Mouse (Mus musculus) left cerebral cortex, postnatal 4 days (tissue): ENCODE results near the gene Ptpa. TPM values are rescaled to one million over a fixed set of nuclear protein-coding genes. Genes with fewer than 3 reads are reported as not detected.

Experiments
- DNase-seq: peaks from one replicate; pipeline ENCODE4 v3.0.0-alpha.2; 2022
- intact Hi-C: fragments of 180-260 bp; cut with DNase I; formaldehyde crosslinking; loops from one replicate; pipeline ENCODE4 v1.15.1; 2025
- total RNA-seq, 2 experiments: library from RNA; stranded (reverse); gene quantifications; 2 replicates each; pipeline ENCODE4 v1.2.3; 2021

The Ptpa gene
- total RNA-seq = 100 to 1,000 TPM; 145 to 153 TPM

DNA sequence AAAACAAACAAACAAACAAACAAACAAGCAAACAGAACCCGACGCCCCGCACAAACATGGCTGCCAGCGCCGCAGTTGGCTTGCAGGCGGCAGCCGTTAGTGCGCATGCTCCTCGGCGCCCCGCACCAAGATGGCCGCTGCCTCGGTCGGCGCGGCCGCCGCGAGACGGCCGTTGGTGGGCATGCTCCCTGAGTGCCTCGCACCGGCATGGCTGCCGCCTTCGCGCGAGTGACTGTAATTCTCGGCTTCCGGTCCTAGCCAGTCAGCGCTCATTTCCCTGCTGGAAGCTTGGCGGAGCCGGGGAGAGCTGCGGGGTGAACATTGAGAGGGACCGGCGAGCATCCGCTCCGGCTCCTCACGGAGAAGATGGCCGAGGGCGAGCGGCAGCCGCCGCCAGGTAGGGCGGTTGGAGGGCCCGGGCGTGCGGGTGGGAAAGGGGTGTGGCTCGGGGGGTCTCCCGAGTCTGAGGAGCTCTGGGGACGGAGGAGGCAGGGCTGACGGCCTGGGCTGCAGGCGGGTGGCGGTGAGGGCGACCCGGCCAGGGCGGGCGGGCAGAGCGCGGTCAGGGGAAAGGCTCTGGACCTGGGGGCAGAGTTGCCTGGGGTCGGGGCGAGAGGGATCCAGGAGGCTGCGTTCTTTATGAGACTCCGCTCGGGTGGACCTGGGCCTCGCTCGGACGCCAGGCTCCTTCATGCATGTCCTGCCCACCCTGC lies at the start of gene Ptpa:
TSS of gene Ptpa (plus strand) at position 104 of the 713 bp plus-strand sequence.
- peak; percentile 96 for DNase-seq
- intact Hi-C loops = no loop called here

DNA sequence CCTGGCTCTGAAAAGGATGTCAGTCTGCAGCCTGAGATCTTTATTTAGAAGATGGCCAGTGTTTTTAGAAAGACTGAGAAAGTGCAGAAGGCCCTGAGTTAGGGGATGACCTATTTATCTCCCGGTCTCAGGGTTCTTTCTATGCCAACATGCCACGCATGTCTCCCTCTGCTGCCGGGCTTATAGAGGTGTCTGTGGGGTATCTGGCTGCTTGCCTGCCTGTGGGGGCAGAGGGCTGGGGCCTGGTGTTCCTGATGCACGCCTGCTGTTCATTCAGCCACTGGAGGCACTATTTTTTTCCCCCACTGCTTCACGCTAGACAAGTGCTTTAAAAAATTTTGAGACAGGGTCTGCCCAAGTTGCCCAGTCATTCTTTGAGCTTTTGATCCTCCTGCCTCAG lies 49.6 kb upstream of the Ptpa start:
- no peak for DNase-seq
- intact Hi-C loops = no loop called here

DNA sequence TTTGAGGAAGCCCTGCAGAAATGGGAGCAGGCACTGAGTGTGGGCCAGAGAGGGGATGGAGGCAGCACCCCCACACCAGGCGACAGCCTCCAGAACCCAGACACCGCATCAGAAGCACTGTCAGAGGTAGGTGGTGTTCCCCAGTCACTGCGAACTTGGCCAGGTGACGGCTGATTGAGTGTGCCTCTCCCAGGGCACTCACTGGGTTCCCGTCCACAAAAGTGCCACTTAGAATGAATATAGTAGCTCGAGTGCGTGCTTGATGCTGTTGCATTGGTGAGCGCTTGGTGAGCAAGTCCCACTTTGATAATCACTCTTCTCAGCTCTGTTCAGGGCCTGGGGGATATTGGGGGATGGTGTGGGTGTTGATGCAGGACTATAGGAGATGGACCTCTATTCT lies 44.3 kb upstream of the Ptpa start:
- no peak for DNase-seq
- intact Hi-C loops = no loop called here

DNA sequence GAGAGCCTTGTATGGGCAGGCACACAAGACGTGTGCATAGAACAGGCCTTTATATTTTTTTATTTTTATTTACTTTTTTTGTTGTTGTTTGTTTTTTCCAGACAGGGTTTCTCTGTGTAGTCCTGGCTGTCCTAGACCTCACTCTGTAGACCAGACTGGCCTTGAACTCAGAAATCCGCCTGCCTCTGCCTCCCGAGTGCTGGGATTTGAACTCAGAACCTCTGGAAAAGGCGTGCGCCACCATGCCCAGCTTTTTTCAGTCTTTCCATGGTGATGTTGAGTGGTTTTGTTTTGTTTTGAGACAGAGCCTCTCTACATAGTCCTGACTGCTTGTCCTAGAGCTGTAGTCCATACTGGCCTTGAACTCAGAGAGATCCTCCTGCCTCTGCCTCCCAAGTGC lies 43.1 kb upstream of the Ptpa start:
- DNase-seq = no peak
- intact Hi-C loops = no loop called here

DNA sequence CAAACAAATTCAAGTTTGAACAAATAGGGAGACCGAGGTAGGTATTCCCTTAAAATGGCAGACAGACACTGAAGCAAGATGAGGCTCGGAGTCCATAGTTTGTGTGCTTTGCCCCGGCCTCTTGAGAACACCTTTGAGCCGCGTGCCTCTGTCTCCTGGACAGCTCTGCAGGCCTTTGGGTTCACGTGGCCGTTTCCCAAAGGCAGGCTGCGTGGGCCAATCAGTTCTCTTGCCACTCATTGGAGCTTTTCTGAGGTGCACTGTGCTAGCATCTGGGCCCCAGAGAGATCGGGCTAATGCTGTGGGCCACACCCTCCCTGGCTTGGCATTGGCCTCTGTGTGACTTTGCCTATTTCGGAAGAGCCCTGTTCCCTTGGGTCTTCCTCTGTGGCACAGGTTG lies 39.9 kb upstream of the Ptpa start:
- no peak for DNase-seq
- intact Hi-C loops = no loop called here

DNA sequence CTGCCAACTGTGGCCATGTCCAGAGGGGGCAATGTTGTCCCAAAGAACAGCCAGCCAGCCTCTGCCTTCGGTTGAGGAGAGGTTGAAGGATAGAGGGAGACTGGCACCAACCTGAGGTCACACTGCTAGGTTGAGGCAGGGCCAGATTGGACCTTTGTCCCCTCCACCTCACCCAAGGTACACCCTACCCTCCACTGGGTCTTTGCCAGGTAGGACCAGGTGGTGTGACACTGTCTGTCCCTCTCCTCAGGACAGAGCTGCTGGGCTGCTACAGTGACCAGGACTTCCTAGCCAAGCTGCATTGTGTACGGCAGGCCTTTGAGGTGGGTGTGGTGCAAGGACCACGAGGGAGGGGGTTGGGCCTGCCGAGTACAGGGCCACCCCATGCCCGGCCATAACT lies 38.1 kb upstream of the Ptpa start:
- intact Hi-C loops = no loop called here
- no peak for DNase-seq

DNA sequence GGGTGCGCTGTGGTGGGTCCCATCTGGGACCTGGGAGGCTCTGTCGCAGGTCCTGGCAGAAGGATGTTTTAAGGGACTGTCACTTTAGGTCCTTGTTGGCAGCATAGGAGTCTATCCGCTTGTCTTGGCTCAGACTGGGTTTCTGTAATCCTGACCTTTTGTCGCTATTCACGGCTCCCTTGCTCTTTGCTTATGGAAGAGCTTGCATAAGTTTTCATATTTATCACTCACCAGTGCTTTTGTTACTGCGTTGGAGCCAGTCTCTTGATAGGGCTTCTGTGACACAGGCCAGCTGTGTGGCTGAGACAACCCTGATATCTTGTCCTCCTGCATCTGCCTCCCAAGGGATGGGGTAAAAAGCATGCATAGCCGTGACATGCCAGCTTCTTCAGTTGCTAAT lies 36.5 kb upstream of the Ptpa start:
- intact Hi-C loops = no loop called here
- DNase-seq = no peak

DNA sequence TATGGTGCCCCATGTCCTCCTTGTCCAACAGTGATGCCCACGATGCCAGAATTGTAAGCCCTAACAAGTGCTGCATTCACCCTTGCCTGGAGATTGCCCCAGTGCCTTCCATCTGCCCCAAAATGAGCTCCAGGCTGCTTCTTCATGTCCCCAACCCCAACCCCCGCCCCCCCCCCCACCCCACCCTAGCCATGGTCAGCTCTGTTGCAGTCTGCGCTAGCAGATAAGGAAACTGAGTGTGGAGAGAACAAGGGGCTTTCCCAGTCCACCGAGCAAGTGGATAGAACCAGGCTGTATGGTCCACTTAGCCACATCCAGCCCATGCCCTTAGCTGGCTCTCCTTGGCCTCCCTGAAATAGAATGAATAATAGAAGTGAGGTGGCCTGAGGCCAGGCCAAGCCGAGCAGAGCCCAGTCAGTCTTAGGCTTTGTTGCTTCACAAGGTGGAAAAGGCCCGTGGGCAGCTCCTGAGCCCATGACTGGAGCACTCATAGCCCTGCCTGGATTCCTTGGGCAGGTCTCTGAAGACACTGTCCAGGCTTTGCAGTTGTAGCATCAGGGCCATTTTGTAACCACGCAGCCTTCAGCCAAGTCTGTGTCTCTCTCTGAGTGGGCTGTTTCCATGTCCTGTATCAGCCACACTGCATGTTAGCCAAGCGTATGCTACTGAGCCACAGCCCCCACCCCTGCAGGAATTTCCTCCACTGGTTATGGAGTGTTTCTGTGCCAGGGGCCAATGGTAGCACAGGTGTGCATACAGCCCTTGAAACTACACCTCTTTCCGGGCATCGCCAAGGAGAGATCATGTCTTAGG lies 35.1 kb upstream of the Ptpa start:
- DNase-seq = no peak
- intact Hi-C loops = no loop called here

DNA sequence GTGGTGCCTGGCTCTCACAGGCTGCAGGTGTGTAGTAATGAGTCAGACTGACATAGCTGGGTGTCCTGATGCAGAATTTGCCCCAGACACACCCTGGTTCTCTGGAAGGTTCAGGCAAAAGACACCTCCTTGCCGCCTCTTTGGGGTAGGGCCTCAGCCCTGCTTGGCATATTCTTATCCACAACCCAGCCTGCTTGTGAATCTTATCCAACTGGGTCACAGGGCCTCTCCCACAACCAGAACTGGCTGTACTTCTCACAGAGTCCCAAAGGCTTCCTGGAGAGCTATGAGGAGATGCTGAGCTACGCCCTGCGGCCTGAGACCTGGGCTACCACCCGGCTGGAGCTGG lies 34.5 kb upstream of the Ptpa start:
- intact Hi-C loops = no loop called here
- DNase-seq = no peak

DNA sequence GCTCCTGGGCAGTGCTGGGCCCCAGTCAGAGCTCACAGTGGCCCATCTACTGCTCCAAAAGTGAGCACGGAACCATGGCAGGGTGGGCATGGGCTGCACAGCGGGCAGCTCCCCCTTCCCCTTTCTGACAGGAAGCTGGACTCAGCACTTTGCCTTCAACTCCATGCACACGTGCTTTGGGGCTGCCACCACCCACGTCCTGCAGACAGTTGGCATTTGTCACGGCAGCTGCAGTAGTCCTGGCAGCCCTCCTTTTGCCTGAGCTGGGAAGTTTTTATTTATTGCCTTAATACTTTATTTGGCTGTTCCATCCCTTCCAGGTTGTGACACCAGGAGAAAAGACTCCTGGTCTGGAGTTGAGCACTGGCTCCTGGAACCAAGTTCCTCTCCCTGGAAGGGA lies 31.0 kb upstream of the Ptpa start:
- DNase-seq = no peak
- intact Hi-C loops = no loop called here

DNA sequence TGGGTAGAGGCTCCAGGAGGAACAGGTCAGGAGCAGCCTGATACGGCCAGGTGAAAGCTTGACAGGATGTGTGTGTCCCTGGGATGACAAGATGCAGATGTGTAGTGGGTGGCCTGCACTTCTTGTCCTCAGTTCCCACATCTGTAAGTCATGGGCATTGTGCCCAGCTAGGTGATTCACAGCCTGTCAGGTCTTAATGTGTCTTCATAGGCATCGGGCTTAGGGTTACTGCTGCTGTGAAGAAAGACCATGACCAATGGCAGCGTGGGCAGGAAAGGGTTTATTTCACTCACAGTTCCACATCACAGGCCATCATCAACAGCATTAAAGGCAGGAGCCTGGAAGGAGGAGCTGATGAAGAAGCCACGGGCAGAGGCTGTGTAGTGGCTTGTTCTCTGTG lies 30.2 kb upstream of the Ptpa start:
- intact Hi-C loops = no loop called here
- no peak for DNase-seq

DNA sequence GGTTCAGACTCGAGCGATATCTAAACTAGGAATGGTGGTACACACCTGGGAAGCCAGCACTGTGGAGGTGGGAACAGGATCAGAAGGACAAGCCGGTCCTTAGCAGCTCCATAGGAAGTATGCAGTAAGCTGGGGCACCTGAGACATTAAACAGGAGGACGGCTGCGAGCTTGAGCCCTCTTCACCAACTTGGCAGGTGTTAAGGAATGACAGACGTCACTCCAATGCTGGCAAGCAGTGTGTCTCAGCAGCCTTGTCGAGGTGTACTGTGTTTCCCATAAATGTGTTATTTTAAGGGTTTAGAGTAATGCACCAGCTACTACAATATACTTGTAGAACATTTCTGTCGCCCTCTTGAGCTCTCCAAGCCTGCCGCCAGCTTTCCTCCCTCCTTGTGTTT lies 28.9 kb upstream of the Ptpa start:
- intact Hi-C loops = no loop called here
- no peak for DNase-seq

DNA sequence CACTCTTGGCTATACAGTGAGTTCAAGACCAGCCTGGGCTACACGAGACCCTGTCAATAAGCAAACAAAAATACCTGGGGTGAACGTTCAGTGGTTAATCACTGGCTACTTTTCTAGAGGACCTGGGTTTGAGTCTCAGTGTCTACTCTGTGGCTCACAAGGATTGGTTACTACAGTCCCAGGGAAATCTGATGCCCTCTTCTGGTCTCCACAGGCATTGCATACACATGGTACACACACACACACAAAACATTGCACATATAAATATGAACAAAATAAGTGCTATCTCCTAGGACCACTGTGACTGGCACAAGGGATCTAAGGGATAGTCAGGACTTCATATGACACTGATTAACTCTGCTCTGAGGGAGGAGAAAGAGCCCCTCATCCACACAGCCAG lies 26.8 kb upstream of the Ptpa start:
- intact Hi-C loops = no loop called here

DNA sequence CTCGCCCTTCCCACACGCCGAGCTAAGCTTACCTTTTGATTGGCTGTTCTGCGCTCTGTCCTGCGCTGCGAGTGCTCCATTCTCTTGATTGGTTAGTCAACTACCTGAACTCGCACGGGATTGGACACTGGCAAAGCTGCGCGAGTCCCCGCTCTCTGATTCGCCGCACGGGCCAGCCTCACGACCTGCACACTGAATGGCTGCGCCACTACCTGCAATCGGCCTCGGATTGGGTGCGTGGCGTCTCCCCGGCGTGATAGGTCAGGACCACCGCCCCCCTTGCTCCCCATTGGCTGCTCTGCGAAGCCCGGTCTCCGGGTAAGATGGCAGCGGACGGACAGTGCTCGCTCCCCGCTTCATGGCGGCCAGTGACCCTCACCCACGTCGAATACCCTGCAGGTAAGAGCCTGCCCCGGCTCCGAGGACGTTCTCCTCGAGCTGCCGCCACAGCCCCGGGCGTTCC lies 23.7 kb upstream of the Ptpa start, which contains the start of gene Dolpp1:
TSS of gene Dolpp1 (plus strand) at position 141 of the 463 bp plus-strand sequence.
- intact Hi-C loops = no loop called here
- DNase-seq = peak; percentile 99

More for the DNA sequence above, 26.8 kb upstream of the Ptpa start:
- no peak for DNase-seq

DNA sequence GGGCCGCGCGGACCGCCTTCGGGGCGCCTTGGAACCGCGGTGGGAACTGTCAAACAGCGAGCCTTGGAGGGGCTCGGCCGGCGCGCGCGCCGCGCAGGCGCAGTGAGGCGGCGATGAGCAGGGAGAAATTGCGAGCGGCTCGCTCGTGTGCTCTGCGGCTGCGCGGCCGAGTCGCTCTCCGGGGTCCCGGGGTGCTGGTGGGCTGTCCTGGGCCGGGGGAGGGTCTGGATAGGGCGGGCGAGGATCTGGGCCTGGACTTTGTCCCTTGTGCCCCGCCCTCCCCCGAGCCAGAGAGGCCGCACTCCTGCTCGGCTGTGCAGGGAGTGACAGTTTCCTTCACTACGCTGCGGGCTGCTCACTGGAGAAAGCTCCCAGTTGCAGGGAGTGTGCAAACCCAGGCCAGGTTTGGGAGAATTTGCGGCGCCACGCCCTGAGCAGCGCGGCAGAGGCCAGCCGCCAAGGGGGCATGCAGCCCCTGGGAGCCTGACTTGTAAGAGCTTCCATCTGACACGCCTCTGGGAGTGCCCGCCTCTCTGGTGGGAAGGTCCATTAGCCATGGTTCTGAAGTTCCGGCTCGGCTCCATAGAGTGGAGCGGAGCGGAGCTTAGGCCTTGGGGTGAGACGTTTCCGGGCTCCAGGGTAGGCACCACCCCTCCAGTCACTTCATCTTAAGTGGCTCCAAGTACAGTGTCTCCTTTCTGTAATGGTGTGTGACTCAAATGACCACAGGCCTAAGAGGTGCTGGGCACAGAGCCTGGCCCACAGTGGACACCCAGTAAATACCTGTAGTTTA lies 23.1 kb upstream of the Ptpa start:
- peak; percentile 92 for DNase-seq
- intact Hi-C loops = no loop called here

DNA sequence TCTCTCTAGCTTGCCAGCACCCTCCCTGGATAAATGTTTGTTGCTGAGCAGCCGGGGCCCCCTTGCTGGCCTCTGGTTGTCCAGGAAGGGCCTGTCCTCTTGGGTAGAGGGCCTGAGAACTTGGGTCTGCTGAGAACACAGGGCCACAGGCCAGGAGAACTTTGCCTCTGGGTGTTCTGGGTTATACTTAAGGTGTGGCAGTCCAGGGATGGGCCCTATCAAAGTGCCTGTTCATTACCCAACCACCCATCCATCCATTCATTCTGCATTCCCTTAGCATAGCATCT lies 22.5 kb upstream of the Ptpa start:
- no peak for DNase-seq
- intact Hi-C loops = no loop called here

DNA sequence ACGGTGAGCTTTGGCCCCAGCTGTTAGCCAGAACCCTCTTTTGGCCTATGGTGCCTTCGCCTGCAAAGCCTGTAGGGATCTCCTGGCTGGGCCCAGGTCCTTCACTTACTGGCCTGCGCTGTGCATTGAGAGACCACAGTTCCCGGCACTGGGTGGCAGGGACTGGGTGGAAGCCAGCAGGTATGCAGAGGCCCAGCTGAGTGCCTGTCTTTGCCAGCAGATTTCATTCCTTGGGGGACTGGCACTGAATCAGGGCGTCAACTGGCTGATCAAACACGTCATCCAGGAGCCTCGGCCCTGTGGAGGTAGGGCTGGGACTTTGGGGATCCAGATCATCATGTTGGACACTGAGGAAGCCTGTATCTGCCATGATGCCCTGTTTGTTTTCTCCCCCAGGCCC lies 20.1 kb upstream of the Ptpa start:
- no peak for DNase-seq
- intact Hi-C loops = no loop called here

DNA sequence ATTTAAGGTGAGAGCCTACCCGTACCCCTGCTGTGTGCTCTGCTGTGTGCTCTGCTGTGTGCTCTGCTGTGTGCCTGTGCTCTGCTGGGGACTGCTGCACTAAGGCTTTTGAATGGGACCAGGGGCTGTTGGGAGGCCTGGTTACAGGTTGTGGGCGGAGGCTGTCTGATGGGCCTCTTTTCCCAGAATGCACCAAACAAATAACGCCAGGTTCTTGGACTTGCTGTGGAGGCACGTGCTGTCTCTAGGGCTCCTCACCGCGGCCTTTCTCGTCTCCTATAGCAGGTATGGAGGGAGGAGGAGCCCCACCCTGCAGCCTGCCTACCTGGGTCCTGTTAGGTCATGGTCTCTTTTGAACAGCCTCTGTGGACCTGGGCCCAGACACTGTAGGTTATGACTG lies 19.6 kb upstream of the Ptpa start:
- intact Hi-C loops = no loop called here
- DNase-seq = no peak

DNA sequence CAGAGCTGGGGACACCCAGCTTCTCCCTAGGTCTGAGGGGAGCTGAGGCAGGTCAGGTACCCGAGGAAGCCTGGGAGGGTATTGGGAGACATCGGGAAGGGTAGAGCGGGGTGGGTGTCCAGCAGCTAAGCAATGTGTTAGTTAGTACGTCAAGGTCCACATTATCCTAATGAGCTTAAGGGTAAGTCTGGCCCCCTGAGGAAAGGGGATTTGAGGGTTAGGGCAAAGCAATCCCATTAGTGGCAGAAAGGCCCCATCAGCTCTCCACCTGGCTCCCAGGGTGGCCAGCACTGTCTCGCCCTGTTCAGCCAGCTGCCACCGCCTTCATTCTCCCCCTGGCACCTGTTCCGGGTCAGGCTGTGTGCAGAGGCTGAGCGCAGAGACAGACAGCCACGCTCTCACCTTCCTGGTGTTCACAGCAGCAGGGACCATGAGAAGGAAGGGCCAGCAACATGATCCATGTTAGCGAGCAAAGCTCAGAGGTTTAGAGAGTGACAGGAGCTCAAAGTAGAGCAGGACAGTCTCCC lies 17.8 kb upstream of the Ptpa start:
- no peak for DNase-seq
- intact Hi-C loops = no loop called here

DNA sequence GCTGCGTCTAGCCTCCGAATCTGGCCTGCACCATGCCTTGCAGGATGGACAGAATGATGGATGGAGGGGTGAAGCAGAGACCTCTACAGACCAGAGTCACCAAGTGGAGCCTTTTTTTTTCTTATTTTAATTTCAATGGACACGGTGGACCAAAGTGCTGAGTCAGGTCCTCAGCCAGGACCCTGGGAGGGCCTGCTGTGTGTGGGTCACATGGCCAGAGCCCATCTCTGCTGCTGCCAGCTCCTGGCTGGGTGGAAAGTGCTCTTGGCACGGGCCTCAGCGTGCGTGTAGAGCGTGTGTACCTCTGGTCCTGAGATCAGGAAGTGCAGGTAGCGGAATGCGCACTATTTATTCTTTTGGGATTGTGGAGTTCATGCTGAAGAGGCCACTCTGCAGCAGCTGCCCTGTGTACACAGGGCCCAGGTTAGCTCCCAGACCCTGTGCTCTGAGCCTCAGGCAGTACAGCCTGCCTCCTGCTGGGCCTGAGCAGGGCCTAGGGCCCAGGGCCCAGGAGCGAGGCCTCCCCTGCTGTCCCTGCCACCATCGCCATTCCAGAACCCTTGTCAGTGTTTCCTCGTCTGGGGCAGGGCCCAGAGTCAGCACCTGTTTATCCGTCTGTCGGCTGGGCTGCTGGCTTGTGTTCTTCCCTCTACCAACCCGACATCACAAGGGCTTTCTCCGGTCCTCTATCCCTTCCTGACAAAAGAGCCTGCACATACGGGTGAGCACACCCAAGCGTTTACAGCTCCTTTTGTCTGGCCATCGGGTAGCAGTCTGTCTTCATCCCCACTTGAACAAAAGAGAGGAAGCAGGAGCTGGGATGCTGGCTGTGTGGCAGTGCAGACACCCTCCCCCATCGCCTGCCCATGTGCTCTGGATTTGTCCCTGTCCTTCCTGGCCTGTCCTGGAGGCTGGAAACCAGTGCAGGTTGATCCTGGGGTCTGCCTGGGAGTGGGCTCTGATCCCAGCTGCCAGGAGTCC lies 16.4 kb upstream of the Ptpa start:
- intact Hi-C loops = no loop called here
- DNase-seq = peak; percentile 43
